Mouse (Mus musculus) heart, postnatal 0 days (tissue): ENCODE measurements around the gene Prdm10.

Source experiments
- CTCF ChIP-seq: IDR thresholded peaks from 2 replicates; pipeline ENCODE4 v1.5.1; 2016; ENCODE audit warnings: antibody characterized with exemption, control low read depth, low read depth
- EP300 ChIP-seq: IDR thresholded peaks from 2 replicates; pipeline ENCODE4 v1.6.1; 2016; ENCODE audit warnings: antibody characterized with exemption, low read depth

GRCm38 (mm10) chr9:31241208-31241699 is 39.1 kb upstream of the Prdm10 start:
- TF ChIP-seq EP300 = no peak
- TF ChIP-seq CTCF = no peak
